Mouse (Mus musculus): ENCODE data around the gene Kif18b. TPM values are rescaled to one million over a fixed set of nuclear protein-coding genes. Genes with fewer than 3 reads are reported as not detected.

Kif18b gene
- polyA plus RNA-seq, 1 experiment: not detected

- TF ChIP-seq CTCF (IDR thresholded peaks at IDR 0.05; ENCODE audit: insufficient read depth, low read depth, low read length) (no peak), POLR2A (IDR thresholded peaks at IDR 0.05; ENCODE audit: insufficient read depth, low read depth, low read length) (peak; percentile 84; the same call in 1 of the 2 replicates)
- Histone ChIP-seq H3K4me3 (ENCODE audit: insufficient read depth, low read depth, low read length) (peak within 1 kb of the TSS; percentile 68), H3K4me1 (ENCODE audit: control insufficient read depth, insufficient read depth, low read length) (peaks cover 13% of the 10 kb centered on the region), H3K27ac (ENCODE audit: insufficient read depth, low read depth, low read length) (peak within 1 kb of the TSS; percentile 96)
- under 1% methylated on average over 62 of the region's 62 CpGs for WGBS
These were observed 44.2 kb downstream of the Kif18b start, which contains the start of the genes Eftud2 and Ccdc103 for GRCm38 (mm10) chr11:102880585-102881313. TSS of gene Eftud2 (minus strand) at chr11:102880985. TSS of gene Ccdc103 (plus strand) at chr11:102881204.

- WGBS: 47% methylated on average over 2 of the region's 2 CpGs
- Histone ChIP-seq H3K27ac (ENCODE audit: insufficient read depth, low read depth, low read length) (no peak overlapping the region), H3K4me3 (ENCODE audit: insufficient read depth, low read depth, low read length) (no peak overlapping the region), H3K4me1 (ENCODE audit: control insufficient read depth, insufficient read depth, low read length) (peaks cover 14% of the 10 kb centered on the region)
- TF ChIP-seq CTCF (IDR thresholded peaks at IDR 0.05; ENCODE audit: insufficient read depth, low read depth, low read length) (no peak), POLR2A (IDR thresholded peaks at IDR 0.05; ENCODE audit: insufficient read depth, low read depth, low read length) (no peak)
These were observed 45.4 kb downstream of the Kif18b start for GRCm38 (mm10) chr11:102879558-102879957.

GRCm38 (mm10) chr11:102874801-102875334 lies 50.1 kb downstream of the Kif18b start:
- 36% methylated on average over 7 of the region's 7 CpGs for WGBS
- Histone ChIP-seq H3K4me1 (ENCODE audit: control insufficient read depth, insufficient read depth, low read length) (peaks cover 7% of the 10 kb centered on the region), H3K27ac (ENCODE audit: insufficient read depth, low read depth, low read length) (peak overlapping the region; percentile 34; the same call in 1 of the 2 replicates), H3K4me3 (ENCODE audit: insufficient read depth, low read depth, low read length) (no peak overlapping the region)
- no peak for TF ChIP-seq CTCF (IDR thresholded peaks at IDR 0.05; ENCODE audit: insufficient read depth, low read depth, low read length)
- TF ChIP-seq POLR2A (IDR thresholded peaks at IDR 0.05; ENCODE audit: insufficient read depth, low read depth, low read length): no peak

- no peak overlapping the region for H3K4me3 ChIP-seq (ENCODE audit: insufficient read depth, low read depth, low read length)
- H3K4me1 ChIP-seq (ENCODE audit: control insufficient read depth, insufficient read depth, low read length): peaks cover 2% of the 10 kb centered on the region; the same call in 1 of the 2 replicates
- WGBS: 17% methylated on average over 4 of the region's 4 CpGs
- H3K27ac ChIP-seq (ENCODE audit: insufficient read depth, low read depth, low read length): no peak overlapping the region
- TF ChIP-seq CTCF (IDR thresholded peaks at IDR 0.05; ENCODE audit: insufficient read depth, low read depth, low read length): no peak
- TF ChIP-seq POLR2A (IDR thresholded peaks at IDR 0.05; ENCODE audit: insufficient read depth, low read depth, low read length): no peak
These were observed 60.7 kb downstream of the Kif18b start for GRCm38 (mm10) chr11:102864272-102864671.

- H3K27ac ChIP-seq (ENCODE audit: insufficient read depth, low read depth, low read length): no peak overlapping the region
- TF ChIP-seq CTCF (IDR thresholded peaks at IDR 0.05; ENCODE audit: insufficient read depth, low read depth, low read length): no peak
- no peak for TF ChIP-seq POLR2A (IDR thresholded peaks at IDR 0.05; ENCODE audit: insufficient read depth, low read depth, low read length)
- no peak overlapping the region for H3K4me3 ChIP-seq (ENCODE audit: insufficient read depth, low read depth, low read length)
- WGBS: 67% methylated on average over 8 of the region's 8 CpGs
- no peaks in the 10 kb centered on the region for H3K4me1 ChIP-seq (ENCODE audit: control insufficient read depth, insufficient read depth, low read length)
These were observed 65.0 kb downstream of the Kif18b start for GRCm38 (mm10) chr11:102859933-102860332.

GRCm38 (mm10) chr11:102858951-102859350 lies 66.0 kb downstream of the Kif18b start:
- Histone ChIP-seq H3K27ac (ENCODE audit: insufficient read depth, low read depth, low read length) (no peak overlapping the region), H3K4me1 (ENCODE audit: control insufficient read depth, insufficient read depth, low read length) (no peaks in the 10 kb centered on the region), H3K4me3 (ENCODE audit: insufficient read depth, low read depth, low read length) (no peak overlapping the region)
- 75% methylated on average over 11 of the region's 11 CpGs for WGBS
- TF ChIP-seq CTCF (IDR thresholded peaks at IDR 0.05; ENCODE audit: insufficient read depth, low read depth, low read length): no peak
- no peak for TF ChIP-seq POLR2A (IDR thresholded peaks at IDR 0.05; ENCODE audit: insufficient read depth, low read depth, low read length)

GRCm38 (mm10) chr11:102855941-102856340 lies 69.0 kb downstream of the Kif18b start:
- Histone ChIP-seq H3K27ac (ENCODE audit: insufficient read depth, low read depth, low read length) (no peak overlapping the region), H3K4me1 (ENCODE audit: control insufficient read depth, insufficient read depth, low read length) (no peaks in the 10 kb centered on the region), H3K4me3 (ENCODE audit: insufficient read depth, low read depth, low read length) (no peak overlapping the region)
- 87% methylated on average over 6 of the region's 6 CpGs for WGBS
- no peak for TF ChIP-seq POLR2A (IDR thresholded peaks at IDR 0.05; ENCODE audit: insufficient read depth, low read depth, low read length)
- no peak for TF ChIP-seq CTCF (IDR thresholded peaks at IDR 0.05; ENCODE audit: insufficient read depth, low read depth, low read length)

Other genes starting within 250 kb of the Kif18b start
- not detected in 2 replicates for gene Ccdc43, start 227.3 kb downstream of the Kif18b start, polyA plus RNA-seq (2012; ENCODE audit: insufficient read depth, insufficient read length, low replicate concordance, missing spikeins)
- not detected in 2 replicates for gene Adam11, start 163.7 kb downstream of the Kif18b start, polyA plus RNA-seq (2012; ENCODE audit: insufficient read depth, insufficient read length, low replicate concordance, missing spikeins)
- gene Gjc1, start 105.4 kb downstream of the Kif18b start, polyA plus RNA-seq (2012; ENCODE audit: insufficient read depth, insufficient read length, low replicate concordance, missing spikeins): not detected in 2 replicates
- gene Higd1b, start 89.3 kb downstream of the Kif18b start, polyA plus RNA-seq (2012; ENCODE audit: insufficient read depth, insufficient read length, low replicate concordance, missing spikeins): not detected in 2 replicates
- gene Eftud2, start 44.1 kb downstream of the Kif18b start, polyA plus RNA-seq (2012; ENCODE audit: insufficient read depth, insufficient read length, low replicate concordance, missing spikeins): 433 TPM in 1 of 2 replicates, not detected in the other
- gene Ccdc103, start 43.9 kb downstream of the Kif18b start, polyA plus RNA-seq (2012; ENCODE audit: insufficient read depth, insufficient read length, low replicate concordance, missing spikeins): not detected in 2 replicates
- not detected in 2 replicates for gene Fam187a, start 40.0 kb downstream of the Kif18b start, polyA plus RNA-seq (2012; ENCODE audit: insufficient read depth, insufficient read length, low replicate concordance, missing spikeins)
- not detected in 2 replicates for gene Gfap, start 24.2 kb downstream of the Kif18b start, polyA plus RNA-seq (2012; ENCODE audit: insufficient read depth, insufficient read length, low replicate concordance, missing spikeins)
- gene C1ql1, start 21.6 kb upstream of the Kif18b start, polyA plus RNA-seq (2012; ENCODE audit: insufficient read depth, insufficient read length, low replicate concordance, missing spikeins): not detected in 2 replicates
- 557 TPM in 1 of 2 replicates, not detected in the other for gene Nmt1, start 103.1 kb upstream of the Kif18b start, polyA plus RNA-seq (2012; ENCODE audit: insufficient read depth, insufficient read length, low replicate concordance, missing spikeins)
- gene Dcakd, start 103.2 kb upstream of the Kif18b start, polyA plus RNA-seq (2012; ENCODE audit: insufficient read depth, insufficient read length, low replicate concordance, missing spikeins): not detected in 2 replicates
- not detected in 2 replicates for gene Plcd3, start 176.5 kb upstream of the Kif18b start, polyA plus RNA-seq (2012; ENCODE audit: insufficient read depth, insufficient read length, low replicate concordance, missing spikeins)
- not detected in 2 replicates for gene Acbd4, start 176.6 kb upstream of the Kif18b start, polyA plus RNA-seq (2012; ENCODE audit: insufficient read depth, insufficient read length, low replicate concordance, missing spikeins)
- gene Hexim1, start 191.1 kb upstream of the Kif18b start, polyA plus RNA-seq (2012; ENCODE audit: insufficient read depth, insufficient read length, low replicate concordance, missing spikeins): not detected in 2 replicates
- gene Hexim2, start 207.3 kb upstream of the Kif18b start, polyA plus RNA-seq (2012; ENCODE audit: insufficient read depth, insufficient read length, low replicate concordance, missing spikeins): not detected in 2 replicates
- gene Fmnl1, start 246.0 kb upstream of the Kif18b start, polyA plus RNA-seq (2012; ENCODE audit: insufficient read depth, insufficient read length, low replicate concordance, missing spikeins): 142 TPM in 1 of 2 replicates, not detected in the other

All from olfactory bulb, adult 2 months (tissue).